Mouse (Mus musculus) left cerebral cortex, postnatal 10 days (tissue): ENCODE measurements around the gene Lst1. TPM values are rescaled to one million over a fixed set of nuclear protein-coding genes. Genes with fewer than 3 reads are reported as not detected.

Source experiments
- DNase-seq, 2 experiments: peaks; one replicate each; pipeline ENCODE4 v3.0.0; 2021 to 2022; ENCODE audit warnings: low spot score in 2 of 2, mixed read lengths in 1 of 2; ENCODE audit errors: extremely low spot score in 1 of 2
- intact Hi-C: fragments of 180-260 bp; cut with DNase I; formaldehyde crosslinking; loops from one replicate; pipeline ENCODE4 v1.15.1; 2025
- microRNA-seq: library from miRNA; unstranded; fragments of <30 nt; microRNA quantifications from one replicate; pipeline ENCODE4 v1.2.0, GENCODE M21; 2022
- total RNA-seq, 2 experiments: library from RNA; stranded (reverse); gene quantifications; 2 replicates each; pipeline ENCODE4 v1.2.3; 2021

Lst1 gene
- total RNA-seq, 2 experiments from 2014 or later = 13.7 to 14.9 TPM

GRCm38 (mm10) chr17:35146139-35146538, 42.1 kb downstream of the Lst1 start:
- intact Hi-C loops = no loop called here
- DNase-seq = no peak

- intact Hi-C loops = loop anchor here (2.0 kb wide), 1 partner anchor 17 kb away; no protein-coding TSS in a partner anchor
- DNase-seq = no peak
Observed at GRCm38 (mm10) chr17:35141971-35142370, 46.3 kb downstream of the Lst1 start.

DNA sequence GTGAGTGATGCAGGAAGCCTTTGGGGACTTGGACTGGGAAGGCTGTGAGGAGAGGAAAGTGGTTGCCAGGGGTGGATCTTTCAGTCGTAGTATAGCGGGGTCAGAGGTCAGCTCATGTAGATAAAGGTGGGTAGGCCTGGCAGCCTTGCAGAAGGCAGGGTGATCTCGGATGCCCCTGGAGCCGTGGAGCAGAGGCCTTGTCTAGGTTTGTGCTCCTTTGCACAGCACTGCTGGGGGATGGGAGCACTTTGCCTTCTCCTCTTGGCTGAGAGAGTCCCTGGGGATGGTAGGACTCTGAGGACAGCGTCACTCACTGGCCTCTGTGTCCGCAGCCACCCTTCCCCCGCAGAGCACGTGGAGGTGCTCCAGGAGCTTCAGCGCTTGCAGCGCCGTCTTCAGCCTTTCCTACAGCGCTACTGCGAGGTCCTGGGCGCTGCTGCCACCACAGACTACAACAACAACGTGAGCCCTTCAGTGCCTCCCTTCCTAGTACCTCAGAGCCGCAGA, 47.7 kb downstream of the Lst1 start:
- intact Hi-C loops = no loop called here
- DNase-seq = no peak

GRCm38 (mm10) chr17:35139269-35139668, 49.0 kb downstream of the Lst1 start:
- intact Hi-C loops = no loop called here

GRCm38 (mm10) chr17:35135591-35136320, 52.5 kb downstream of the Lst1 start:
- no peak for DNase-seq
- intact Hi-C loops = no loop called here

More at GRCm38 (mm10) chr17:35139269-35139668, 49.0 kb downstream of the Lst1 start:
- no peak for DNase-seq

Small RNAs within 50 kb of the gene (microRNA-seq; reads per million reads assigned to microRNA genes)
- gene Mir6973a (not detected), gene Mir6974 (not detected)

Other genes with a start within 250 kb of the Lst1 start
- 1 to 10 TPM; 1.2 to 2.0 TPM for gene Hspa1b, start 229.2 kb downstream of the Lst1 start, total RNA-seq
- gene Gm20481, start 218.5 kb downstream of the Lst1 start, total RNA-seq = not detected
- 1 to 10 TPM; 3.0 to 5.4 TPM for gene Hspa1a, start 216.3 kb downstream of the Lst1 start, total RNA-seq
- under 1 TPM in 1 of 2 experiments, not detected in 1; 0.20 TPM for gene Hspa1l, start 215.7 kb downstream of the Lst1 start, total RNA-seq
- gene Lsm2, start 206.6 kb downstream of the Lst1 start, total RNA-seq = 10 to 100 TPM; 25.4 to 27.2 TPM
- gene Vars, start 187.5 kb downstream of the Lst1 start, total RNA-seq = 10 to 100 TPM; 55.1 to 56.7 TPM
- under 1 TPM; 0.18 to 0.19 TPM for gene Vwa7, start 171.9 kb downstream of the Lst1 start, total RNA-seq
- 1 to 10 TPM in 1 of 2 experiments, under 1 TPM in 1; 0.83 to 1.0 TPM for gene Sapcd1, start 160.4 kb downstream of the Lst1 start, total RNA-seq
- gene Msh5, start 141.7 kb downstream of the Lst1 start, total RNA-seq = under 1 TPM; 0.81 to 0.97 TPM
- 10 to 100 TPM; 14.3 to 15.8 TPM for gene Clic1, start 138.5 kb downstream of the Lst1 start, total RNA-seq
- gene Ddah2, start 129.4 kb downstream of the Lst1 start, total RNA-seq = 10 to 100 TPM; 26.3 to 31.1 TPM
- not detected for gene Ly6g6c, start 123.1 kb downstream of the Lst1 start, total RNA-seq
- not detected for gene Mpig6b, start 122.3 kb downstream of the Lst1 start, total RNA-seq
- gene Ly6g6e, start 111.5 kb downstream of the Lst1 start, total RNA-seq = 1 to 10 TPM; 1.6 to 2.3 TPM
- 1 to 10 TPM in 1 of 2 experiments, not detected in 1; 1.1 TPM for gene Ly6g6d, start 110.4 kb downstream of the Lst1 start, total RNA-seq
- not detected for gene Ly6g6f, start 102.8 kb downstream of the Lst1 start, total RNA-seq
- 10 to 100 TPM; 84.4 to 91.5 TPM for gene Abhd16a, start 99.2 kb downstream of the Lst1 start, total RNA-seq
- gene Ly6g5c, start 80.2 kb downstream of the Lst1 start, total RNA-seq = not detected
- under 1 TPM; 0.58 to 0.81 TPM for gene Ly6g5b, start 73.0 kb downstream of the Lst1 start, total RNA-seq
- gene Gpank1, start 67.0 kb downstream of the Lst1 start, total RNA-seq = 10 to 100 TPM; 13.2 to 17.7 TPM
- gene Csnk2b, start 66.4 kb downstream of the Lst1 start, total RNA-seq = 100 to 1,000 TPM; 196 to 210 TPM
- 10 to 100 TPM; 23.8 to 24.6 TPM for gene D17H6S53E, start 62.1 kb downstream of the Lst1 start, total RNA-seq
- gene Apom, start 56.4 kb downstream of the Lst1 start, total RNA-seq = under 1 TPM in 1 of 2 experiments, not detected in 1; 0.34 TPM
- 100 to 1,000 TPM; 297 to 299 TPM for gene Bag6, start 53.3 kb downstream of the Lst1 start, total RNA-seq
- 100 to 1,000 TPM; 261 to 270 TPM for gene Prrc2a, start 23.5 kb downstream of the Lst1 start, total RNA-seq
- gene Aif1, start 12.4 kb downstream of the Lst1 start, total RNA-seq = 10 to 100 TPM in 1 of 2 experiments, 1 to 10 TPM in 1; 8.0 to 12.5 TPM
- 1 to 10 TPM in 1 of 2 experiments, under 1 TPM in 1; 0.77 to 1.4 TPM for gene Ltb, start 6.0 kb upstream of the Lst1 start, total RNA-seq
- under 1 TPM in 1 of 2 experiments, not detected in 1; 0.19 TPM for gene Tnf, start 13.6 kb upstream of the Lst1 start, total RNA-seq
- gene Lta, start 16.9 kb upstream of the Lst1 start, total RNA-seq = 1 to 10 TPM in 1 of 2 experiments, under 1 TPM in 1; 0.51 to 1.1 TPM
- not detected for gene Gm16181, start 32.4 kb upstream of the Lst1 start, total RNA-seq
- gene Atp6v1g2, start 45.2 kb upstream of the Lst1 start, total RNA-seq = 100 to 1,000 TPM; 329 to 351 TPM
- gene Nfkbil1, start 47.4 kb upstream of the Lst1 start, total RNA-seq = 10 to 100 TPM; 12.7 to 14.6 TPM
- gene Ddx39b, start 53.3 kb upstream of the Lst1 start, total RNA-seq = 100 to 1,000 TPM; 255 to 261 TPM
- 10 to 100 TPM; 18.2 to 21.5 TPM for gene H2-D1, start 74.3 kb upstream of the Lst1 start, total RNA-seq
- under 1 TPM; 0.67 to 0.81 TPM for gene H2-Q1, start 132.0 kb upstream of the Lst1 start, total RNA-seq
- gene H2-Q2, start 153.8 kb upstream of the Lst1 start, total RNA-seq = 1 to 10 TPM; 1.7 to 1.8 TPM
- 1 to 10 TPM in 1 of 2 experiments, under 1 TPM in 1; 0.56 to 1.4 TPM for gene H2-Q4, start 191.2 kb upstream of the Lst1 start, total RNA-seq
- gene H2-Q6, start 236.4 kb upstream of the Lst1 start, total RNA-seq = not detected